Mouse (Mus musculus) stomach, postnatal 0 days (tissue): ENCODE measurements around the gene Atp6v1b1. TPM values are rescaled to one million over a fixed set of nuclear protein-coding genes. Genes with fewer than 3 reads are reported as not detected.

Experiments used
- ATAC-seq: fragments of 200-750 bp; cut with Nextera tagmentation; 2 replicates; pipeline ENCODE4 v1.8.0; 2017; ENCODE audit not compliant: low FRiP score, low TSS enrichment
- DNase-seq: peaks from one replicate; pipeline ENCODE4 v3.0.0-alpha.2; 2016; ENCODE audit warnings: low spot score
- H3K27ac ChIP-seq: fragments of 300-500 bp; sonication (generic); replicated peaks from 2 replicates; pipeline ENCODE4 v1.5.1; 2014; ENCODE audit warnings: mild to moderate bottlenecking, control low read depth
- H3K27me3 ChIP-seq: fragments of 300-500 bp; sonication (generic); 2 replicates; pipeline ENCODE4 v1.6.1; 2014; ENCODE audit warnings: low read length; ENCODE audit not compliant: control insufficient read depth, insufficient read depth
- H3K36me3 ChIP-seq: fragments of 300-500 bp; sonication (generic); 2 replicates; pipeline ENCODE4 v1.6.1; 2014; ENCODE audit warnings: low read length, mixed read lengths; ENCODE audit not compliant: control insufficient read depth, insufficient read depth
- H3K4me1 ChIP-seq: fragments of 300-500 bp; sonication (generic); replicated peaks from 2 replicates; pipeline ENCODE4 v1.6.1; 2014; ENCODE audit warnings: antibody characterized with exemption; ENCODE audit not compliant: control insufficient read depth, insufficient read depth
- H3K4me2 ChIP-seq: fragments of 300-500 bp; sonication (generic); replicated peaks from 2 replicates; pipeline ENCODE4 v1.6.1; 2014; ENCODE audit warnings: low read depth, mild to moderate bottlenecking, control low read depth, moderate library complexity
- H3K4me3 ChIP-seq: fragments of 300-500 bp; sonication (generic); 2 replicates; pipeline ENCODE4 v1.5.1; 2014; ENCODE audit warnings: low read depth, low read length, control low read depth
- H3K9ac ChIP-seq: fragments of 300-500 bp; sonication (generic); 2 replicates; pipeline ENCODE4 v1.6.1; 2014; ENCODE audit warnings: mild to moderate bottlenecking, low read length, control low read depth, mixed read lengths
- H3K9me3 ChIP-seq: fragments of 300-500 bp; sonication (generic); 2 replicates; pipeline ENCODE4 v1.6.1; 2016; ENCODE audit warnings: low read length; ENCODE audit not compliant: control insufficient read depth
- CTCF ChIP-seq: IDR thresholded peaks from 2 replicates; pipeline ENCODE4 v1.5.1; 2016; ENCODE audit warnings: antibody characterized with exemption, low read depth, mild to moderate bottlenecking, moderate library complexity
- EP300 ChIP-seq: optimal IDR thresholded peaks from 2 replicates; pipeline ENCODE3; 2016; ENCODE audit warnings: antibody characterized with exemption
- WGBS: fragments of 180-500 bp; shearing (Covaris S2); extraction: QIAGEN DNeasy Blood & Tissue Kit; methylation state at CpG from one replicate; pipeline ENCODE4 v1.1.7; 2014; 5-methylcytosine and 5-hydroxymethylcytosine counted together
- polyA plus RNA-seq: library from polyadenylated mRNA; unstranded; fragments of >200 nt; fragmentation: Nextera tagmentation; extraction: Ambion mirVana; gene quantifications from 2 replicates; pipeline ENCODE4 v1.2.1, GENCODE M21; 2015

Gene Atp6v1b1
- polyA plus RNA-seq, 1 experiment from 2014 or later, result 0.30 TPM

DNA sequence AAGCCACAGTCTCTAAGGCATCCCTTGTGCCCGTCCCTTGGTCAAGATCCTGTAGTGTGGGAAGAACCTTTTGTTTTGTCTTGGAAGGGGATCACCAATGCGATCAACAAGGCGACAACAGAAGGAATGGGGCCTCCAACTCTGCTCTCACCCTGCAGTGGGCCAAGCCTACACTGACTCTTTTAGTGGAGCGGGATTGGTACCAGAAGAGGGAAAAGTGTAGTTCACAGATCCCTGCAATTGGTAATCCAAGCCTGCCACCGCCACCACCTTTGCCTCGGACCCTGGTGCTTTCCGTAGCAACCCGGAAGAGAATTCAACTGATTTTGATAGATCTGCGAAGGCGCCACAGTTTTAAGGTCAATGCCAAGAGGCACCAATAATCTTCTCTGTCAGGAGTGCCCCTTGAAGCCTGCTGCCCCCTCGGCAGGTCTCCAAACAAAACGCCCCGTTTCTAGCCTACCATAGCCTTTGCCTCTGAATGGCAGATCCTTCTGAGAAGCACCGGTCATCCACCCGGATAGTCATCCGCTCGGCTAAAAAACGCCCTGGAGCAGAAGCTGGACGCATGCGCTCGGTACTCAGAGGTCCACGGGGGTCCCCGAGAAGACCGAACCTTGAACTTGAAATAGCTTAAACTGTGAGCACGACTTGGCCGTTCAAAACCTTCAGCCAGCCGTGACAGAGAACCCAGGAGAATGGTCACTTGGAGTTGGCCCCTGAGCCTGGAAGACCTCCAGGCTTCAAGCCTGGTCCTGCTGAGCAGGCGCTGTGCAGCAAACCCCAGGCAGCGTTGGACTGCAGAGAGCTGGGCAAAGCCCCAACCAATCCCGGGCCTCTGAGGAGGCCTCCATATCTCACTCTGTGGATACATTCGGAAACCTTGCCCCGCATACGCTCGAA lies 28.3 kb upstream of the Atp6v1b1 start:
- no peak for TF ChIP-seq EP300
- no peak for TF ChIP-seq CTCF
- ATAC-seq, result no peak
- no peak overlapping the region for H3K27ac ChIP-seq
- H3K9me3 ChIP-seq, result no peaks in the 10 kb centered on the region
- H3K4me2 ChIP-seq, result no peak overlapping the region
- DNase-seq, result peak; percentile 28
- peaks cover 43% of the 10 kb centered on the region for H3K27me3 ChIP-seq
- no peak overlapping the region for H3K4me3 ChIP-seq
- 5% methylated on average over 34 of the region's 34 CpGs for WGBS
- no peaks in the 10 kb centered on the region for H3K36me3 ChIP-seq
- H3K9ac ChIP-seq, result no peak overlapping the region
- H3K4me1 ChIP-seq, result no peaks in the 10 kb centered on the region

- Histone ChIP-seq H3K27me3 (peaks cover 43% of the 10 kb centered on the region), H3K4me1 (no peaks in the 10 kb centered on the region), H3K9ac (no peak overlapping the region), H3K4me3 (no peak overlapping the region), H3K27ac (no peak overlapping the region), H3K9me3 (no peaks in the 10 kb centered on the region), H3K36me3 (no peaks in the 10 kb centered on the region), H3K4me2 (no peak overlapping the region)
- DNase-seq (no peak), ATAC-seq (no peak)
- TF ChIP-seq CTCF (no peak), EP300 (no peak)
- 9% methylated on average over 30 of the region's 30 CpGs for WGBS
Measured at GRCm38 (mm10) chr6:83715461-83716196, 27.2 kb upstream of the Atp6v1b1 start.

- DNase-seq (no peak), ATAC-seq (no peak)
- H3K36me3 ChIP-seq, result no peaks in the 10 kb centered on the region
- H3K4me1 ChIP-seq, result no peaks in the 10 kb centered on the region
- no peak overlapping the region for H3K9ac ChIP-seq
- H3K9me3 ChIP-seq, result no peaks in the 10 kb centered on the region
- no peak overlapping the region for H3K27ac ChIP-seq
- no peak overlapping the region for H3K4me3 ChIP-seq
- H3K4me2 ChIP-seq, result no peak overlapping the region
- 7% methylated on average over 8 of the region's 8 CpGs for WGBS
- TF ChIP-seq EP300, result no peak
- no peak for TF ChIP-seq CTCF
- H3K27me3 ChIP-seq, result peaks cover 49% of the 10 kb centered on the region
Measured at GRCm38 (mm10) chr6:83717026-83717425, 25.8 kb upstream of the Atp6v1b1 start.

DNA sequence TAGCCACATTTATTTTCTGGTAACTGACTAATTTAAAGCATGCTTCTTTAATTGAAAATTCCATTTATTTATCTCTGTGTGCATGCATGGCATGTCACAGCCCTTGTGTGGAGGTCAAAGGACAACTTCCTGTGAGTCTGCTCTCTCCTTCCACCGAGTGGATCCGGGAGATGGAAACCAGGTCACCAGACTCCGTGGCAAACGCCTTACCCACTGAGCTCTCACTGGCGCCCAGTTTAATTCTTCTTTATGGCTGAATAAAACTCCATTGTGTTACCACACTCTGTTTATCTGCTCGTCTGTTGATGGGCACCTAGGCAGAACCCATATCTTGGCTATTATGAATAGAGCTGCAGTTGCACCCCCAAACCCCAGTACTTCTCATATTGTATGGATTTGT lies 20.3 kb upstream of the Atp6v1b1 start:
- peaks cover 18% of the 10 kb centered on the region; the same call in 1 of the 2 replicates for H3K27me3 ChIP-seq
- TF ChIP-seq CTCF, result no peak
- H3K9ac ChIP-seq, result no peak overlapping the region
- no peaks in the 10 kb centered on the region for H3K4me1 ChIP-seq
- no peaks in the 10 kb centered on the region for H3K9me3 ChIP-seq
- DNase-seq (no peak), ATAC-seq (no peak)
- no peaks in the 10 kb centered on the region for H3K36me3 ChIP-seq
- no peak overlapping the region for H3K27ac ChIP-seq
- 17% methylated on average over 6 of the region's 6 CpGs for WGBS
- H3K4me2 ChIP-seq, result no peak overlapping the region
- H3K4me3 ChIP-seq, result no peak overlapping the region

DNA sequence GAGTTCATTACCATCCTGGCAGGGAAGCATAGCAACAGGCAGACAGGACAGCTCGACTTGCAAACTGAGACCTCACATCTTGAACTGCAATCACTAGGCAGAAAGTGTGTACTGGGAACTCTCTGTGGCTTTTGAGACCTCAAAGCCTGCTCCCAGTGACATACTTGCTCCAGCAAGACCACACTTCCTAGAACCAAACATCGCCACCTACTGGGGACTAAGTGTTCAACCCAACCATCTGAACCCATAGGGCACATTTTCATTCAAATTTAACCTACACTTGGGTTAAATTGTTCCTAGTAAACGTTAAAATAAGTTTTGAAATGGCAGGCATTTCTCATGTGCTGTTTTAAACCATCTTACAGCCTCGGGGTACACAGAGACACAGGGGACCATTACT lies 15.6 kb upstream of the Atp6v1b1 start:
- peaks cover 4% of the 10 kb centered on the region; the same call in 1 of the 2 replicates for H3K27me3 ChIP-seq
- 46% methylated on average over 4 of the region's 4 CpGs for WGBS
- no peak overlapping the region for H3K27ac ChIP-seq
- no peak overlapping the region for H3K9ac ChIP-seq
- no peaks in the 10 kb centered on the region for H3K4me1 ChIP-seq
- TF ChIP-seq EP300, result no peak
- TF ChIP-seq CTCF, result peak; percentile 59
- no peaks in the 10 kb centered on the region for H3K36me3 ChIP-seq
- ATAC-seq (no peak), DNase-seq (no peak)
- no peaks in the 10 kb centered on the region for H3K9me3 ChIP-seq
- H3K4me2 ChIP-seq, result no peak overlapping the region
- H3K4me3 ChIP-seq, result no peak overlapping the region

DNA sequence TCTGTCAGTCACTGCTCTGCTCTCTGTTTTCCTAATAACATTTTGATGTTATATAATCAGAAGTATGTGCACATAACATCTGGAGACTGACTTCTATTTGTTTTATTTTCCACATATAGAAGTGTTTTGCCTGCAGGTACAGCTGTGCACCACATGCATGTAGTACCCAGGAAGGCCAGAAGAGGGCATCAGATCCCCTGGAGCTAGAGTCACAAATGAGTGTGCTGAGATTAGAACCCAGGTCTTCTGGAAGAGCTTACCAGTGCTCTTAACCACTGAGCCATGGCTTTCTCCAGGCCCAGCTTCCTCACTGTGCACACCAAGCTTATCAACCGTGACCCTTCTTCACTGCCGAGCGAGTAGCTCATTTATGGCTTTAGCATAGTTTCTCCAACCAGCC lies 14.3 kb upstream of the Atp6v1b1 start:
- 85% methylated on average over 3 of the region's 3 CpGs for WGBS
- ATAC-seq (no peak), DNase-seq (peak; percentile 37)
- no peak overlapping the region for H3K4me3 ChIP-seq
- H3K27ac ChIP-seq, result no peak overlapping the region
- H3K36me3 ChIP-seq, result no peaks in the 10 kb centered on the region
- H3K4me1 ChIP-seq, result no peaks in the 10 kb centered on the region
- H3K4me2 ChIP-seq, result no peak overlapping the region
- no peak overlapping the region for H3K9ac ChIP-seq
- no peaks in the 10 kb centered on the region for H3K9me3 ChIP-seq
- TF ChIP-seq CTCF (peak; percentile 69), EP300 (no peak)
- 0 out of 2 replicates have a peak, but pooled peaks cover under 1% of the 10 kb centered on the region for H3K27me3 ChIP-seq
